Mouse (Mus musculus): Measurements from ENCODE around the gene Apex2. TPM values are rescaled to one million over a fixed set of nuclear protein-coding genes. Genes with fewer than 3 reads are reported as not detected.
A peak's percentile ranks its signal among the peaks of the same experiment; 100 is the strongest.
"Not testable (repeated sequence)": the region's sequence is repeated elsewhere in the genome, so short reads cannot be mapped to it uniquely, and the experiment has no call there.

The Apex2 gene
- total and polyA plus RNA-seq, 3 experiments, result 8.0 to 15.6 (median 9.6) TPM

- H3K27me3 ChIP-seq (replicated peaks); H3K36me3 ChIP-seq (replicated peaks in 1 of 2; ENCODE audit: control insufficient read depth in 1 of 2, insufficient read depth in 1 of 2, low read length in 1 of 2); H3K79me2 ChIP-seq (replicated peaks; ENCODE audit: control insufficient read depth, extremely low read depth, insufficient read depth, poor library complexity, severe bottlenecking); H3K9me3 ChIP-seq (replicated peaks; ENCODE audit: low read length); H3K27ac ChIP-seq (ENCODE audit: insufficient read depth, low read depth); H3K4me2 ChIP-seq (ENCODE audit: insufficient read depth, low read depth, poor library complexity, severe bottlenecking); in situ Hi-C loops (cut with MboI; ENCODE audit: low pct_ligation_motif_present, low pct_unique_long_range_greater_than_20kb, low sequenced_read_pairs); dilution Hi-C loops (cut with MboI; ENCODE audit: extremely low pct_ligation_motif_present, extremely low pct_unique_long_range_greater_than_20kb, low sequenced_read_pairs); DNase-seq (ENCODE audit: extremely low read depth); H3K4me1 ChIP-seq (ENCODE audit: control insufficient read depth in 1 of 2, insufficient read depth in 2 of 2); H3K4me3 ChIP-seq (replicated peaks in 1 of 3; ENCODE audit: low read depth in 2 of 3, low read length in 2 of 3, poor library complexity in 1 of 3); H3K9ac ChIP-seq (ENCODE audit: insufficient read depth, low read depth): not testable (repeated sequence)
Measured at GRCm38 (mm10) chrX:150486314-150487030, 103.2 kb downstream of the Apex2 start.

DNA sequence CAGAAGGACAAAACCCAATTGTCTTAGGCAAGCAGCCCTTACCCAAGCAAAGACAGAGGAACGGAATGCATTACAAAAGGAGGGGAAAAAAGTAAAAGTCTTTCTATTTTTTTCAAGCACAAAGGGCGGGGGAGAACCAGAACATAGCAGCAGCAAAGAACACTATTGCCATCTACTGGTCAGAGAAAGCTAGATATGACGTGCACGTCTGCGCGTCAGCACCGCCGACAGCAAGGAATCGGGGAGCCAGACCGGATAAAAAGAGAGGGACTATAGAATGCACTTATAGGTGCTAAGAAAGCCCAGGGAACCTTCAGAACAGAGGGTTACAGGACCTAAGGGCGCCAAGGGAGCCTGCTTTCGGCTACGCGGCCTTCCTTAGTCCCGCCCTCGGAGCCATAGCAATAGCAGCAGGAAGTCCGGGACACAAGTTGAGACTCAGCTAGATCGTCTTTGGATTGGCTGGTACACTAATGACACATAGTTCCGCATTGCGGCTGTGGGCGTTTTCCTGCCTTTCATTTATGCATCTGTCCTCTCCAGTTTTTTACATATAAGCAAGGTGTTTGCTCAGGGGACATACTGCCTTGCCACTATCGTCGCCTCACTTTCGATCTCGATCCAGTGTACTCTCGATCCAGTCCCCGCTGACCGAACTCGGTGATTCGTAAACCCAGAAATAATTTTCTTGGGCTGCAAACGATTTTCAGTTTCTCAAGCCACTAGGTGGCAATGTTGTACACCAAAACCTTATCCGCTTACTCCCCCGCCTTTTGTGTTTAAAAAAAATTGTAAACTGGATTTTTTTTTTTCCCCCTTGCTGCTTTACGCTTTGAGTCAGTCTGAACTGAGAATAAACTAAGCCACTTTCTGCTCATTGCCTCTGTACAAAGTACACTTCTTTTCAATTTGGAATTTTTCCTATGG is 111.6 kb downstream of the Apex2 start:
- Histone ChIP-seq H3K4me3 (replicated peaks in 1 of 3; ENCODE audit: low read depth in 2 of 3, low read length in 2 of 3, poor library complexity in 1 of 3) (peak overlapping the region; percentile 53 to 70 (median 54)), H3K9me3 (replicated peaks; ENCODE audit: low read length) (no peaks in the 10 kb centered on the region), H3K9ac (ENCODE audit: insufficient read depth, low read depth) (peak overlapping the region; percentile 49; the same call in 1 of the 2 replicates), H3K4me2 (ENCODE audit: insufficient read depth, low read depth, poor library complexity, severe bottlenecking) (peak overlapping the region; percentile 13; the same call in 1 of the 2 replicates), H3K27me3 (replicated peaks) (no peaks in the 10 kb centered on the region), H3K79me2 (replicated peaks; ENCODE audit: control insufficient read depth, extremely low read depth, insufficient read depth, poor library complexity, severe bottlenecking) (no peaks in the 10 kb centered on the region), H3K4me1 (ENCODE audit: control insufficient read depth in 1 of 2, insufficient read depth in 2 of 2) (no peaks in the 10 kb centered on the region), H3K36me3 (replicated peaks in 1 of 2; ENCODE audit: control insufficient read depth in 1 of 2, insufficient read depth in 1 of 2, low read length in 1 of 2) (no peaks in the 10 kb centered on the region), H3K27ac (ENCODE audit: insufficient read depth, low read depth) (peak overlapping the region; percentile 86)
- in situ Hi-C loops (cut with MboI; ENCODE audit: low pct_ligation_motif_present, low pct_unique_long_range_greater_than_20kb, low sequenced_read_pairs) (no loop called here), dilution Hi-C loops (cut with MboI; ENCODE audit: extremely low pct_ligation_motif_present, extremely low pct_unique_long_range_greater_than_20kb, low sequenced_read_pairs) (no loop called here)
- DNase-seq (ENCODE audit: extremely low read depth), result peak; percentile 80
- TF ChIP-seq ZC3H11A (IDR thresholded peaks at IDR 0.05; ENCODE audit: low read depth, low read length) (no peak), MXI1 (IDR thresholded peaks at IDR 0.05; ENCODE audit: low read depth, low read length) (no peak), ZMIZ1 (IDR thresholded peaks at IDR 0.05; ENCODE audit: low read depth, low read length) (peak; percentile 49), ELF1 (IDR thresholded peaks at IDR 0.05; ENCODE audit: low read depth, low read length) (peak; percentile 87), ZNF384 (IDR thresholded peaks at IDR 0.05; ENCODE audit: low read depth, low read length) (peak; percentile 100), TBP (conservative IDR thresholded peaks at IDR 0.05; ENCODE audit: low read depth, low read length) (no peak), RAD21 (IDR thresholded peaks at IDR 0.05; ENCODE audit: low read depth, low read length) (peak; percentile 88), USF1 (IDR thresholded peaks at IDR 0.05; ENCODE audit: low read depth, low read length) (no peak), IRF4 (IDR thresholded peaks at IDR 0.05; ENCODE audit: low read depth, low read length) (peak; percentile 88), MEF2A (IDR thresholded peaks at IDR 0.05; ENCODE audit: borderline replicate concordance, low read depth, low read length) (peak; percentile 35), JUN (IDR thresholded peaks at IDR 0.05; ENCODE audit: insufficient read depth, low read depth, low read length) (peak; percentile 45), EP300 (IDR thresholded peaks at IDR 0.05; ENCODE audit: low read length) (peak; percentile 77), MAX (IDR thresholded peaks at IDR 0.05; ENCODE audit: low read length) (no peak), CHD2 (IDR thresholded peaks at IDR 0.05; ENCODE audit: low read length) (peak; percentile 23; the same call in 1 of the 2 replicates), NRF1 (IDR thresholded peaks at IDR 0.05; ENCODE audit: low read depth, low read length) (0 out of 2 replicates have a peak, but pooled peaks have one; percentile 24), POLR2A (IDR thresholded peaks at IDR 0.05; ENCODE audit: low read depth, low read length) (peak; percentile 37; the same call in 1 of the 2 replicates), BHLHE40 (IDR thresholded peaks at IDR 0.05; ENCODE audit: low read depth, low read length) (0 out of 2 replicates have a peak, but pooled peaks have one; percentile 10), JUND (conservative IDR thresholded peaks at IDR 0.05; ENCODE audit: low read depth, low read length) (peak; percentile 50), E2F4 (IDR thresholded peaks at IDR 0.05; ENCODE audit: insufficient replicate concordance, low read depth, low read length) (0 out of 2 replicates have a peak, but pooled peaks have one; percentile 59), POLR2AphosphoS2 (IDR thresholded peaks at IDR 0.05; ENCODE audit: low read depth, low read length) (peak; percentile 93), NELFE (IDR thresholded peaks at IDR 0.05; ENCODE audit: low read depth, low read length) (no peak), ETS1 (conservative IDR thresholded peaks at IDR 0.05; ENCODE audit: low read depth, low read length) (peak; percentile 78), KAT2A (IDR thresholded peaks at IDR 0.05; ENCODE audit: insufficient replicate concordance, low read length) (no peak), RCOR1 (conservative IDR thresholded peaks at IDR 0.05; ENCODE audit: low read depth, low read length) (no peak), PAX5 (IDR thresholded peaks at IDR 0.05; ENCODE audit: low read length) (no peak), CTCF (conservative IDR thresholded peaks at IDR 0.05 in 1 of 2, IDR thresholded peaks at IDR 0.05 in 1 of 2; ENCODE audit: low read depth in 2 of 2, low read length in 2 of 2) (peak; percentile 18 to 74; a peak in 3 of 4 replicates), CHD1 (IDR thresholded peaks at IDR 0.05; ENCODE audit: low read depth, low read length) (no peak), MYC (IDR thresholded peaks at IDR 0.05; ENCODE audit: low read depth, low read length) (no peak), GABPA (IDR thresholded peaks at IDR 0.05; ENCODE audit: insufficient replicate concordance, low read depth, low read length) (no peak)

Measured in CH12.LX (cell line).